Comparison of ENCODE assay signal across 11 mouse cellular contexts in the genomic region with DNA sequence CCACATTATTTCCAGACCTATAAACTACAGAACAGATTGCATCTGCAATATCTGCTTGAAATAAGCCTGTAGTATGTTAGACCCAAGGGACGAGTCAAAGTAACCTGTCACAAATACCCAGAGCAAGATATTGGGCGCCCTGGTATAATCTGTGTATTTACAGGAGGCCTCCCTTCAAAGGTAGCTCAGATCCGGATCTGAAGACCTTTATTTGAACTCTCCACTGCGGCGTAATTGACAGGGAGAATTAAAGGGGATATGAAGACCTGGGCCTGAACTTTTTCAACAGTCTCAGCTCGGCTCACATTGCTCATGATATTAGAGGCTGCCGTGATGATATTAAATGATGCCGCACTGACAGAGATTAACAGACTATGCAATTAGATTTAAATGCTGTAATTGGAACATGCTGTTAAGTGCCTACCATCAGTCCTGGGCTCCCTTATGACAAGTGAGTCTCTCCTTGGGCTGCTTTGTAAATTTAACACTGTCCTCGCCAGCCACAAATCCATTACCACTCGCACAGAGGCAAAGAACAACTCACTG.
DNase-seq lines count a peak whose midpoint lies in the region; ATAC-seq and TF ChIP-seq lines count a peak whose summit lies in the region.
"Had no signal": no experiment of that assay in that cellular context is flagged by ENCODE, and none has a peak within 500 bp of the region (broad histone marks: within the 10 kb centered on the region; RNA-seq: fewer than 3 reads in every experiment).

No protein-coding gene starts in this region.

- peaks cover 8% of the 10 kb centered on the region; the same call in 1 of the 2 replicates for H3K9me3 ChIP-seq in kidney, embryonic 16.5 days (ENCODE audit: low read length)
- no peaks in the 10 kb centered on the region for H3K9me3 ChIP-seq in embryonic facial prominence, embryonic 13.5 days
- no peaks in the 10 kb centered on the region for H3K9me3 ChIP-seq in hindbrain, embryonic 16.5 days (ENCODE audit: control insufficient read depth, low read length)
- no peaks in the 10 kb centered on the region for H3K9me3 ChIP-seq in neural tube, embryonic 15.5 days (replicated peaks)
- no peaks in the 10 kb centered on the region for H3K9me3 ChIP-seq in lung, postnatal 0 days (ENCODE audit: low read length)

- no peak overlapping the region for H3K4me2 ChIP-seq in kidney, embryonic 16.5 days (replicated peaks; ENCODE audit: low read depth, low read length)
- H3K4me2 ChIP-seq in embryonic facial prominence, embryonic 13.5 days: no peak overlapping the region
- H3K4me2 ChIP-seq in hindbrain, embryonic 16.5 days (ENCODE audit: low read length): no peak overlapping the region
- H3K4me2 ChIP-seq in neural tube, embryonic 15.5 days: no peak overlapping the region
- no peak overlapping the region for H3K4me2 ChIP-seq in lung, postnatal 0 days (replicated peaks; ENCODE audit: low read depth, low read length)

- DNase-seq in kidney, postnatal 36 days: no peak
- no peak for DNase-seq in lung, postnatal 0 days (ENCODE audit: low spot score)
- no peak for DNase-seq in c-Kit-positive CD71-positive TER-119-positive erythroid progenitor cells, embryonic 14.5 days (ENCODE audit: low spot score)
- DNase-seq in urinary bladder, adult 18-20 months (ENCODE audit: low spot score in 2 of 2): no peak
- DNase-seq: heart, postnatal 10 days; kidney, adult 9 months; thymus, postnatal 25 days had no signal

- ATAC-seq in kidney, embryonic 16.5 days (ENCODE audit: low FRiP score, low TSS enrichment): no peak
- ATAC-seq in embryonic facial prominence, embryonic 13.5 days (ENCODE audit: insufficient number of reproducible peaks, insufficient read depth, low FRiP score, low TSS enrichment, low read depth): 0 out of 2 replicates have a peak, but pooled peaks have one; percentile 33
- peak; percentile 80 for ATAC-seq in hindbrain, embryonic 16.5 days
- ATAC-seq in neural tube, embryonic 15.5 days (ENCODE audit: low FRiP score): peak; percentile 46; the same call in 1 of the 2 replicates
- ATAC-seq in lung, postnatal 0 days: no peak

- WGBS in kidney, embryonic 16.5 days: 38% methylated on average over 10 of the region's 10 CpGs
- WGBS in embryonic facial prominence, embryonic 13.5 days: 15% methylated on average over 10 of the region's 10 CpGs
- WGBS in hindbrain, embryonic 16.5 days: 57% methylated on average over 10 of the region's 10 CpGs
- WGBS in neural tube, embryonic 15.5 days: 54% methylated on average over 10 of the region's 10 CpGs
- WGBS in lung, postnatal 0 days: 62% methylated on average over 10 of the region's 10 CpGs

- no peak for TF ChIP-seq EP300 in lung, postnatal 0 days (IDR thresholded peaks at IDR 0.05)

- peaks cover 21% of the 10 kb centered on the region for H3K4me1 ChIP-seq in kidney, embryonic 16.5 days (ENCODE audit: insufficient read depth, low read length)
- peaks cover 8% of the 10 kb centered on the region for H3K4me1 ChIP-seq in embryonic facial prominence, embryonic 13.5 days
- no peaks in the 10 kb centered on the region for H3K4me1 ChIP-seq in hindbrain, embryonic 16.5 days (ENCODE audit: control insufficient read depth, insufficient read depth, low read depth, low read length)
- peaks cover 9% of the 10 kb centered on the region for H3K4me1 ChIP-seq in neural tube, embryonic 15.5 days
- no peaks in the 10 kb centered on the region for H3K4me1 ChIP-seq in lung, postnatal 0 days (ENCODE audit: insufficient read depth, low read depth, low read length)

- H3K9ac ChIP-seq in kidney, embryonic 16.5 days (replicated peaks; ENCODE audit: low read length): no peak overlapping the region
- H3K9ac ChIP-seq in embryonic facial prominence, embryonic 13.5 days: no peak overlapping the region
- H3K9ac ChIP-seq in hindbrain, embryonic 16.5 days (ENCODE audit: low read depth, low read length): no peak overlapping the region
- H3K9ac ChIP-seq in neural tube, embryonic 15.5 days (replicated peaks): no peak overlapping the region
- H3K9ac ChIP-seq in lung, postnatal 0 days (replicated peaks; ENCODE audit: low read depth): no peak overlapping the region

- no peak overlapping the region for H3K4me3 ChIP-seq in kidney, embryonic 16.5 days (ENCODE audit: low read length)
- H3K4me3 ChIP-seq in embryonic facial prominence, embryonic 13.5 days: no peak overlapping the region
- H3K4me3 ChIP-seq in hindbrain, embryonic 16.5 days (ENCODE audit: low read length): no peak overlapping the region
- no peak overlapping the region for H3K4me3 ChIP-seq in neural tube, embryonic 15.5 days (replicated peaks)
- H3K4me3 ChIP-seq in lung, postnatal 0 days (ENCODE audit: low read depth, low read length): no peak overlapping the region

- no peaks in the 10 kb centered on the region for H3K27me3 ChIP-seq in kidney, embryonic 16.5 days (ENCODE audit: insufficient read depth, low read length)
- H3K27me3 ChIP-seq in embryonic facial prominence, embryonic 13.5 days: no peaks in the 10 kb centered on the region
- H3K27me3 ChIP-seq in hindbrain, embryonic 16.5 days (replicated peaks; ENCODE audit: control insufficient read depth, insufficient read depth, low read length): no peaks in the 10 kb centered on the region
- H3K27me3 ChIP-seq in neural tube, embryonic 15.5 days (replicated peaks): no peaks in the 10 kb centered on the region
- H3K27me3 ChIP-seq in lung, postnatal 0 days (replicated peaks; ENCODE audit: insufficient read depth, low read length): no peaks in the 10 kb centered on the region

- peak overlapping the region; percentile 50; the same call in 1 of the 2 replicates for H3K27ac ChIP-seq in kidney, embryonic 16.5 days (ENCODE audit: low read length)
- no peak overlapping the region for H3K27ac ChIP-seq in embryonic facial prominence, embryonic 13.5 days
- H3K27ac ChIP-seq in hindbrain, embryonic 16.5 days (ENCODE audit: low read depth, low read length): no peak overlapping the region
- H3K27ac ChIP-seq in neural tube, embryonic 15.5 days (replicated peaks): no peak overlapping the region; the same call in 1 of the 2 replicates
- H3K27ac ChIP-seq in lung, postnatal 0 days (ENCODE audit: low read length): no peak overlapping the region

- no peaks in the 10 kb centered on the region for H3K36me3 ChIP-seq in kidney, embryonic 16.5 days (ENCODE audit: insufficient read depth, low read length)
- no peaks in the 10 kb centered on the region for H3K36me3 ChIP-seq in embryonic facial prominence, embryonic 13.5 days
- H3K36me3 ChIP-seq in hindbrain, embryonic 16.5 days (ENCODE audit: control insufficient read depth, insufficient read depth, low read length): no peaks in the 10 kb centered on the region
- H3K36me3 ChIP-seq in neural tube, embryonic 15.5 days: no peaks in the 10 kb centered on the region
- no peaks in the 10 kb centered on the region for H3K36me3 ChIP-seq in lung, postnatal 0 days (ENCODE audit: insufficient read depth, low read length)

- no peak for TF ChIP-seq CTCF in lung, postnatal 0 days (IDR thresholded peaks at IDR 0.05)

Comparison
In these comparisons a context has a peak if more than half of its experiments do, and no peak if none do; other contexts are left out.
1. ATAC-seq: peak in embryonic facial prominence, embryonic 13.5 days (single experiment), hindbrain, embryonic 16.5 days (single experiment) and neural tube, embryonic 15.5 days (single experiment); none in kidney, embryonic 16.5 days (single experiment) and lung, postnatal 0 days (single experiment).